Mouse (Mus musculus): ENCODE measurements around the gene Cox5a.

- no peak for TF ChIP-seq CTCF (IDR thresholded peaks at IDR 0.05; ENCODE audit: low read depth)
- TF ChIP-seq EP300 (IDR thresholded peaks at IDR 0.05; ENCODE audit: low read depth), result no peak
These were observed 40.6 kb downstream of the Cox5a start for GRCm38 (mm10) chr9:57561711-57562099.

All from liver, embryonic 14.5 days (tissue).